Mouse (Mus musculus) embryo, embryonic 9.5 days (tissue): ENCODE data around the gene Napsa.
A peak's percentile ranks its signal among the peaks of the same experiment; 100 is the strongest.

Source experiments
- DNase-seq: peaks from one replicate; pipeline ENCODE4 v3.0.0-alpha.2; 2017; ENCODE audit errors: extremely low spot score

Gene Napsa

GRCm38 (mm10) chr7:44570989-44571388 is 1.2 kb upstream of the Napsa start:
- no peak for DNase-seq

DNA sequence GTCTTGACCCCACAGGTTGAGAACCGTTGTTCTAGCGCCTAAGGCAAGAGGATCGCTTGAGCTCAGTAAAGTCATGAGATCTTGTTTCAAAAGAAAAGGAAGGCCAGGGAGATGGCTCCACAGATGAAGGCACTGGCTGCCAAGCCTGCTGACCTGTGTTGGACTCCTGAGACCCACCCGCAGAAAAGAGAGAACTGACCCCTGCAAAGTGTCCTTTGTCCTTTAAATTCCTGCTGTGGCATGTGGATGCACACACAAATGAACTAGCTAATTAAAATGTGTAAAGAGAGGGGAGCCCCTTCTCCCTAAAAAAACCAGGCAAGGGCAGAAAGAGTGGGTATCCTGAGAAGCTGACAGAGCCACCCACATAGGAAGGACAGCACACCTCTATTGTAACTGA is 369 bp upstream of the Napsa start:
- DNase-seq: no peak

GRCm38 (mm10) chr7:44572956-44573484 is 840 bp downstream of the Napsa start:
- no peak for DNase-seq

- DNase-seq: no peak
Observed at GRCm38 (mm10) chr7:44576333-44576844, 4.2 kb downstream of the Napsa start.

- DNase-seq: no peak
Observed at GRCm38 (mm10) chr7:44581637-44582036, 9.5 kb downstream of the Napsa start.

GRCm38 (mm10) chr7:44582709-44583108 is 10.5 kb downstream of the Napsa start:
- DNase-seq: no peak

DNA sequence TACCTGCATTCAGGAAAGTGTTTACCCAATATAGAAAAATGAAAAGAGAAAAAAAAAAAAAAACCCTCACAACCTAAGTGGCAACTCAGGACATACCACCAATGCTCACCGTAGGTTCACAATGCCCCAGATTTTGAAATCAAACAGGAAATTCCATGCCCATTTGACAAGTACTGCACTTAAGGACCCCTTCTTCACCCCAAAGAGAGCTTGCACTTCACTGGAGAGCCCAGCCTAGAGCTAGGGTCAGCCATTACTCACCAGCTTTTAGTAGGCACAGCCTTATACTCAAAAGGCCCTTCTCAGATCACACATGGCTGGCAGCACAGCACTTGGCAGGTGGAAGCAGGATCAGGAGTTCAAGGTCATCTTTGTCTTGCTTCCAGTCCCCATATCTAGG is 11.0 kb downstream of the Napsa start:
- DNase-seq: no peak

DNA sequence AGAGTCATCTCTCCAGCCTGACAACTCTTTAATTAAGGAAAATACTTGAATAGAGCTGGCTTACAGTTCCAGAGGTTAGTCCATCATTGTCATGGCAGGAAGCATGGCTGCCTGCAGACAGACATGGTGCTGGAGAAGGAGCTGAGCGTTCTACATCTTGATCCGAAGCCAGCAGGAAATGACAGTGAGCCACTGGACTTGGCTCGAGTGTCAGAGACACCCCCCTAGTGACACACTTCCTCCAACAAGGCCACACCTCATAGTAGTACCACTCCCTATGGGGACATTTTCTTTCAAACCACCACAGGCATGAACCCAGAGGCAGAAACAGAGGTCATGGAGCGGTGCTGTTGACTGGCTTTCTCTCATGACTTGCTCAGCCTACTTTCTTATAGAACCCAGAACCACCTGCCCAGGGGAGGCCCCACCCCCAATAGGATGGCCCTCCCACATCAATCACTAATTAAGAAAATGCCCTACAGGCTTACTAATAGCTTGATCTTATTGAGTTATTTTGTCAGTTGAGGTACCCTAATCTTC is 12.2 kb downstream of the Napsa start:
- DNase-seq: no peak

DNA sequence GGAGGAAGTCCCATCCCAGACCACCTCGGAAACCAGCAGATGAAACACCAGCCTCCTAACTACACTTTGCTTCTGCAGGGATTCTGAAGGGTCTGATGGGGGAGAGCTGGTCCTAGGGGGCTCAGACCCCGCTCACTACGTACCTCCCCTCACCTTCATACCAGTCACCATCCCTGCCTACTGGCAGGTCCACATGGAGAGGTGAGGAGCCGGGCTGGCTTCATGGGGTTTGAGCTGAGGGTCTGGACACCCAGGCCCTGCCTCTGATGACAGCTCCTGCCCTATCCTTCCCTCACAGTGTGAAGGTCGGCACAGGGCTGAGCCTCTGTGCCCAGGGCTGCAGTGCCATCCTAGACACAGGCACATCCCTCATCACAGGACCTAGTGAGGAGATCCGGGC is 12.7 kb downstream of the Napsa start:
- no peak for DNase-seq

DNA sequence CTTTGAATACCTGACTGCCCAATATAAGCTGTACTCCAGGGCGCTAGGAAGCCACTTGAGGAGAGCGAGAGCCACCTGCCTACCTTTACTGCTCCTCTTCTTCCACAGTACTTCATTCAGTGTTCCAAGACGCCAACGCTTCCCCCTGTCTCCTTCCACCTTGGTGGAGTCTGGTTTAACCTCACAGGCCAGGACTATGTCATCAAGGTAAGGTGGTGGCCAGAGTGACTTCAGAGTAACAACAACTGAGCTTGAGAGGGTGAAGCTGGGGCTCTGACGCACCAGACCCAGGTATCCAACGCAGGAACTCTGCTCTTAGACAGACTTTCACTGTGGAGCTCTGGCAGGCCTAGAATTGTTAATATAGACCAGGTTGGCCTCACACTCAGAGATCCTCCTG is 13.4 kb downstream of the Napsa start:
- no peak for DNase-seq

GRCm38 (mm10) chr7:44586518-44586917 is 14.3 kb downstream of the Napsa start:
- DNase-seq: no peak

DNA sequence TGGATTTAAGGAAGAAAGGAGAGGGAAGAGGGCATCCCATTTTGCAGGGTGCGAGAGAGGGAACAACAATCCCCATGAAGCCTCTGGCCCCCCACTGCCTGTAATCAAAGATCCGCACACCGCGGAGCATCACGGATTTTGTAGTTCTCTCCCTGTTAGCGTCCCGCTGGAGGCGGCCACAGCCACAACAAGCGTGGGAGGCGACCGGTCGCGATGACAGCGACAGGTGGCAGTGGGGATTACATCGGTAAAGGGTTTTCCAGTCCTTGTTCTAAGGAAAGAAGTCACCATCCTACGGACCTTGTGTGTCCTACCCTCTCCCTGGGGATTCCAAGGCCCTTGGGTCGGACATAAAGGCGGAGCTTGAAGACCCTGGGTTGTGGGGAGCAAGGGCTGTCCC is 14.8 kb downstream of the Napsa start:
- DNase-seq: peak; percentile 85

DNA sequence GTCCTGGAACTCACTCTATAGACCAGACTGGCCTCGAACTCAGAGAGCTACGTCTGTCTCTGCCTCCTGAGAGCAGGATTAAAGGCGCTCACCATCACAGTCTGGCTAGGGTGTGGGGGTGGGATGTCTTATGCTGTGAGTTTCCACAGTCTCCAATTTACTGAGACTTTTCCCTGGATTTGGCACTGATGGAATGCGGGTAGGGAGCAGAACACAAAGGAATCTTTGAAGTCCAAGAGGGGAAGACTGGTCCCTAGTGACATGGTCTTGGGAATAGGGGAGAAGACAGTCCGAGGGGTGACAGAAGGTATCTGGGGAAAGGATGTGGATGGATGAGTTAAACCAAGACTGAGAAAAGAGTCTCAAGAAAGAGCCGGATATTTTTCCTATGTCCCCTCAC is 15.5 kb downstream of the Napsa start:
- no peak for DNase-seq

DNA sequence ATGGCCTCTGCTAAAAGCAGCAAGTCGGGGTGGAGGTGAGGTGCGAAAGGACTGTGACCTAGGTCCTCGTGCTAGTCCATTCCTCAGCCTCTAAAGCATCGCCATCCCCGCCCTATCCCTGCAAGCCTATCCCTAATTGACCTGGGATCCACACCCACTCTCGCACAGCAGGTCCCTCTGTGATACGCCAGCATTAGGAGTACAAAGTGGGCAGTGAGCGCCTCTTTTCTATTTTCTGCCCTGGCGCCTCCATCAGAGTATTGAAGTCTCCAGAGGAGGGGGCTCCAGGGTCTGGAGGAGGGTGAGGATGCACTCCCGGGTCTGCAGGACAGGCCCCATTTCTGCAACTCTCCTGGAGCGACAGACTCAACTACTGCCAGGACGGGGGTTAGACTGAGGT is 16.2 kb downstream of the Napsa start:
- DNase-seq: no peak

DNA sequence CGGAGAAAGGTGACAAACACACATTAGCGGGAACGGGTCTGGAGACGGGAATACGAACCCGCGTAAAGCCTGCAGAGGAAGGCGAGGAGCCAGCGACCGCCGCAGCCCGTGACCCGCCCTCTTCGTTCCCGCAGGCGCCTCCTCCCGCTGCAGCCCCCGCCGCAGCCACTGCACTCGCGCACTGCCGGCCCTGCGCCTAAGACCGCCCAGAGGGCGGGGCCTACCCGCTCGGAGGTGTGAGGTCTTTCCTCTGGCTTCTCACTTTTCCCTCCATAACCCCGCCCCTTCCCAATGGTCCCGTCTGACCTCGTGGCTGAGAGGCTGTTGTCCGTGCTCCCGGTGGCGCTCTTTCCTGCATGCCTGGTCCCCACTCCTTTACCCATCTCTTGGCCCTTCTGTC is 17.0 kb downstream of the Napsa start:
- DNase-seq: peak; percentile 88

- DNase-seq: no peak
Observed at GRCm38 (mm10) chr7:44589946-44590345, 17.8 kb downstream of the Napsa start.

DNA sequence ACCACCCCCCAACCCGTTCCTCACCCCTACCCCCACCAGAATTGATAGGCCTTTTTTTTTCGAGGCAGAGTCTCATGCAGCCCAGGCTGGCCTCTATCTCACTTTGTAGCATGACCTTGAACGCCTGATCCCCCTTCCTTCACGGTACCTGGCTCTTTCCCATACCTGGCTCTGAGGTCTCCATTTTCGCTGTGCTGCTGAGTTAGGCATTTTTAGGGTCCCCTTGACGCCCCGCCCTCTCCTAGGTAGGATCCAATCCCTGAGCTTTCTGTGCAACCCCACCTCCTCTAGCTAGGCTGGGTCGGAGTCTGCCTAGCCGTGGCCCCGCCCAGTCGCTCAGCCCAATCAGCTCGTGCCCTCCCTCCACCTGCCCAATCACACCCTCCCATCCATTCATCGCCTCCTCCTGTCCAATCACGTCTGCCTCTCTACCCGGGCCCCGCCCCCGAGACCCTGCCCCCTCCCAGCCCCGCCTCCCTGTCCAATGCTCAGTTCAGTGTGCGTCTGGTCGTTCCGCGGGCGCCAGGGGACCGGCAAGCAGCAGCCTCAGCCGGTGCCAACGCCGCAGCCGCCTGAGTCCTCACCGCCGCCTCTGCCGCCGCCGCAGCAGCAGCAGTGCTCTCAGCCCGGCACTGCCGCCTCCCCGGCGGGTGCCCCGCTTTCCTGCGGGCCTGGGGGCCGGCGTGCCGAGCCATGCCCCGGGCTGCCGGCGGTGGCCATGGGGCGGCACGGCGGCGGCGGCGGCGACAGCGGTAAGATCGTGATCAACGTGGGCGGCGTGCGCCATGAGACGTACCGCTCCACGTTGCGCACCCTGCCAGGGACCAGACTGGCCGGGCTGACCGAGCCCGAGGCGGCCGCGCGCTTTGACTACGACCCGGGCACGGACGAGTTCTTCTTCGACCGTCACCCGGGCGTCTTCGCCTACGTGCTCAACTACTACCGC is 18.5 kb downstream of the Napsa start, which contains the start of gene Kcnc3:
Kcnc3 (plus strand) TSS at position 263 of the 946 bp plus-strand sequence.
- peak; percentile 98 for DNase-seq

- no peak for DNase-seq
Observed at GRCm38 (mm10) chr7:44591348-44592116, 19.4 kb downstream of the Napsa start.

- no peak for DNase-seq
Observed at GRCm38 (mm10) chr7:44593051-44593450, 20.9 kb downstream of the Napsa start.

DNA sequence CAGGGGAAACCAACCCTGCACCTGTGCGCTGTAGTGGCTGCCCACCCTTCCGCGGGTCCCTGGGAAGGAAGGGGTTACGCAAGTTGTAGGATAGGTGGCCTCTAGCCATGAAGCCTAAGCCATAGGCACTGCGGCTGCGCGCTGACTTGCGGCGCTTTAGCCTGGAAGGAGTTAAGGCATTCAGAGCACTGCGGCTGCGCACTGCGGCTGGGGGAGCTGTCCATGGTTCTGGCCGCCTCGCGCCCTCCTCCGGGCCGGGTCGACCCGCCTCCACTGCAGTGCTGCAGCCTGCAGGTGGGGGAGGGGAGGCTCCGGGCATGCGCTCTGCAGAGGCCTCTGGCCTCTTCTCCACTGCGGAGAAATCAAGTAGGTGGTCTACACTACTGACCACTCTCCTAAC is 21.6 kb downstream of the Napsa start:
- DNase-seq: peak; percentile 93

- DNase-seq: no peak
Observed at GRCm38 (mm10) chr7:44594291-44594690, 22.1 kb downstream of the Napsa start.

GRCm38 (mm10) chr7:44595131-44595561 is 23.0 kb downstream of the Napsa start:
- DNase-seq: no peak
